Mouse (Mus musculus) thymus, postnatal 10 days (tissue): ENCODE results near the gene Slc7a6.
"Not testable (repeated sequence)": the region's sequence is repeated elsewhere in the genome, so short reads cannot be mapped to it uniquely, and the experiment has no call there.

Source experiments
- DNase-seq, 2 experiments: peaks; one replicate each; pipeline ENCODE4 v3.0.0; 2021; ENCODE audit warnings: low spot score in 2 of 2

Gene Slc7a6

GRCm38 (mm10) chr8:106185628-106186270, 17.1 kb downstream of the Slc7a6 start:
- no peak for DNase-seq

- no peak for DNase-seq
These were observed 17.7 kb downstream of the Slc7a6 start for GRCm38 (mm10) chr8:106186394-106186793.

- DNase-seq, result no peak
These were observed 20.5 kb downstream of the Slc7a6 start for GRCm38 (mm10) chr8:106189162-106189561.

GRCm38 (mm10) chr8:106191639-106192038, 23.0 kb downstream of the Slc7a6 start:
- DNase-seq, result no peak

GRCm38 (mm10) chr8:106193162-106193561, 24.5 kb downstream of the Slc7a6 start:
- no peak for DNase-seq

- DNase-seq, result no peak
These were observed 25.4 kb downstream of the Slc7a6 start for GRCm38 (mm10) chr8:106194062-106194461.

GRCm38 (mm10) chr8:106198741-106199140, 30.1 kb downstream of the Slc7a6 start:
- peak; percentile 17 to 41 for DNase-seq

- not testable (repeated sequence) for DNase-seq
These were observed 30.9 kb downstream of the Slc7a6 start for GRCm38 (mm10) chr8:106199596-106199995.

GRCm38 (mm10) chr8:106210035-106210731, 41.5 kb downstream of the Slc7a6 start:
- no peak for DNase-seq

- peak; percentile 90 to 91 for DNase-seq
These were observed 42.2 kb downstream of the Slc7a6 start, which contains the start of the genes Slc7a6os and Prmt7 for GRCm38 (mm10) chr8:106210821-106211345. TSS of gene Slc7a6os (minus strand) at chr8:106210935. TSS of gene Prmt7 (plus strand) at chr8:106210936.

- DNase-seq, result no peak
These were observed 42.8 kb downstream of the Slc7a6 start for GRCm38 (mm10) chr8:106211421-106211820.

- no peak for DNase-seq
These were observed 45.3 kb downstream of the Slc7a6 start for GRCm38 (mm10) chr8:106213959-106214358.

GRCm38 (mm10) chr8:106219620-106220019, 51.0 kb downstream of the Slc7a6 start:
- no peak for DNase-seq

- DNase-seq, result peak in 1 of 2 experiments; percentile 39
These were observed 57.9 kb downstream of the Slc7a6 start for GRCm38 (mm10) chr8:106226589-106226988.

GRCm38 (mm10) chr8:106231536-106231935, 62.9 kb downstream of the Slc7a6 start:
- no peak for DNase-seq

- DNase-seq, result no peak
These were observed 64.1 kb downstream of the Slc7a6 start for GRCm38 (mm10) chr8:106232751-106233150.

- DNase-seq, result no peak
These were observed 66.1 kb downstream of the Slc7a6 start for GRCm38 (mm10) chr8:106234567-106235261.

GRCm38 (mm10) chr8:106237106-106237505, 68.4 kb downstream of the Slc7a6 start:
- DNase-seq, result no peak
